Mouse (Mus musculus) limb, embryonic 12.5 days (tissue): ENCODE results near the gene Pex1. TPM values are rescaled to one million over a fixed set of nuclear protein-coding genes. Genes with fewer than 3 reads are reported as not detected.
A peak's percentile ranks its signal among the peaks of the same experiment; 100 is the strongest.

Experiments
- ATAC-seq: fragments of 200-750 bp; cut with Nextera tagmentation; 2 replicates; pipeline ENCODE4 v1.8.0; 2017; ENCODE audit warnings: low read depth, moderate TSS enrichment; ENCODE audit not compliant: insufficient number of reproducible peaks, insufficient read depth, low FRiP score, low TSS enrichment
- H3K27ac ChIP-seq: fragments of 300-500 bp; sonication (generic); 2 replicates; pipeline ENCODE4 v1.5.1; 2016; ENCODE audit warnings: mild to moderate bottlenecking, moderate library complexity
- H3K27me3 ChIP-seq: fragments of 300-500 bp; sonication (generic); 2 replicates; pipeline ENCODE4 v1.6.1; 2016; ENCODE audit warnings: mild to moderate bottlenecking, moderate library complexity
- H3K36me3 ChIP-seq: fragments of 300-500 bp; sonication (generic); 2 replicates; pipeline ENCODE4 v1.6.1; 2016; ENCODE audit warnings: mild to moderate bottlenecking, moderate library complexity
- H3K4me1 ChIP-seq: fragments of 300-500 bp; sonication (generic); replicated peaks from 2 replicates; pipeline ENCODE4 v1.6.1; 2016
- H3K4me2 ChIP-seq: fragments of 300-500 bp; sonication (generic); 2 replicates; pipeline ENCODE4 v1.6.1; 2016; ENCODE audit warnings: mild to moderate bottlenecking, moderate library complexity
- H3K4me3 ChIP-seq: fragments of 300-500 bp; sonication (generic); replicated peaks from 2 replicates; pipeline ENCODE4 v1.5.1; 2016; ENCODE audit warnings: mild to moderate bottlenecking
- H3K9ac ChIP-seq: fragments of 300-500 bp; sonication (generic); replicated peaks from 2 replicates; pipeline ENCODE4 v1.6.1; 2016; ENCODE audit warnings: mild to moderate bottlenecking, moderate library complexity
- H3K9me3 ChIP-seq: fragments of 300-500 bp; sonication (generic); 2 replicates; pipeline ENCODE4 v1.6.1; 2016; ENCODE audit warnings: mild to moderate bottlenecking, moderate library complexity
- WGBS: fragments of 180-500 bp; shearing (Covaris S2); methylation state at CpG from one replicate; pipeline ENCODE4 v1.1.7; 2016; 5-methylcytosine and 5-hydroxymethylcytosine counted together
- polyA plus RNA-seq: library from polyadenylated mRNA; unstranded; fragments of >200 nt; fragmentation: Nextera tagmentation; extraction: Ambion mirVana; gene quantifications from 2 replicates; pipeline ENCODE4 v1.2.1, GENCODE M21; 2016

Gene Pex1
- polyA plus RNA-seq: 17.7 and 23.2 TPM in 2 replicates

GRCm38 (mm10) chr5:3595693-3596398, at the start of gene Pex1:
Gene Pex1 (plus strand): TSS chr5:3596066.
- under 1% methylated on average over 50 of the region's 50 CpGs for WGBS
- H3K27ac ChIP-seq: peak within 1 kb of the TSS; percentile 64; the same call in 1 of the 2 replicates
- H3K9me3 ChIP-seq: no peaks in the 10 kb centered on the region
- H3K27me3 ChIP-seq: no peaks in the 10 kb centered on the region
- H3K4me1 ChIP-seq: peaks cover 15% of the 10 kb centered on the region
- H3K36me3 ChIP-seq: peaks cover 22% of the 10 kb centered on the region
- peak; percentile 98 for ATAC-seq
- peak within 1 kb of the TSS; percentile 65 for H3K9ac ChIP-seq
- H3K4me2 ChIP-seq: peak within 1 kb of the TSS; percentile 81
- peak within 1 kb of the TSS; percentile 78 for H3K4me3 ChIP-seq

GRCm38 (mm10) chr5:3546226-3546625, 49.6 kb upstream of the Pex1 start:
- H3K36me3 ChIP-seq: peaks cover 12% of the 10 kb centered on the region
- no peaks in the 10 kb centered on the region for H3K9me3 ChIP-seq
- no peak overlapping the region for H3K9ac ChIP-seq
- H3K4me3 ChIP-seq: no peak overlapping the region
- peaks cover 11% of the 10 kb centered on the region for H3K4me1 ChIP-seq
- 93% methylated on average over 1 of the region's 1 CpGs for WGBS
- ATAC-seq: no peak
- no peaks in the 10 kb centered on the region for H3K27me3 ChIP-seq
- H3K4me2 ChIP-seq: no peak overlapping the region
- H3K27ac ChIP-seq: no peak overlapping the region

- Histone ChIP-seq H3K27me3 (no peaks in the 10 kb centered on the region), H3K4me2 (no peak overlapping the region), H3K4me3 (no peak overlapping the region), H3K4me1 (no peaks in the 10 kb centered on the region), H3K27ac (no peak overlapping the region), H3K9ac (no peak overlapping the region), H3K36me3 (peaks cover 26% of the 10 kb centered on the region), H3K9me3 (no peaks in the 10 kb centered on the region)
- WGBS: 85% methylated on average over 1 of the region's 1 CpGs
- ATAC-seq: no peak
Measured at GRCm38 (mm10) chr5:3551481-3551880, 44.4 kb upstream of the Pex1 start.

GRCm38 (mm10) chr5:3554198-3554597, 41.7 kb upstream of the Pex1 start:
- no peaks in the 10 kb centered on the region for H3K27me3 ChIP-seq
- no peak overlapping the region for H3K27ac ChIP-seq
- ATAC-seq: no peak
- no peaks in the 10 kb centered on the region for H3K9me3 ChIP-seq
- H3K4me1 ChIP-seq: no peaks in the 10 kb centered on the region
- no peak overlapping the region for H3K4me3 ChIP-seq
- H3K9ac ChIP-seq: no peak overlapping the region
- 87% methylated on average over 2 of the region's 2 CpGs for WGBS
- H3K36me3 ChIP-seq: peaks cover 41% of the 10 kb centered on the region
- H3K4me2 ChIP-seq: no peak overlapping the region

- no peaks in the 10 kb centered on the region for H3K4me1 ChIP-seq
- H3K9ac ChIP-seq: no peak within 1 kb of the TSS
- H3K27ac ChIP-seq: no peak within 1 kb of the TSS
- H3K36me3 ChIP-seq: peaks cover 99% of the 10 kb centered on the region
- 90% methylated on average over 4 of the region's 4 CpGs for WGBS
- H3K4me2 ChIP-seq: no peak within 1 kb of the TSS
- peaks cover 7% of the 10 kb centered on the region for H3K9me3 ChIP-seq
- H3K27me3 ChIP-seq: no peaks in the 10 kb centered on the region
- H3K4me3 ChIP-seq: no peak within 1 kb of the TSS
- ATAC-seq: no peak
Measured at GRCm38 (mm10) chr5:3571266-3571665, 24.6 kb upstream of the Pex1 start, which contains the start of gene 1700109H08Rik. Gene 1700109H08Rik (plus strand): TSS chr5:3571566.

DNA sequence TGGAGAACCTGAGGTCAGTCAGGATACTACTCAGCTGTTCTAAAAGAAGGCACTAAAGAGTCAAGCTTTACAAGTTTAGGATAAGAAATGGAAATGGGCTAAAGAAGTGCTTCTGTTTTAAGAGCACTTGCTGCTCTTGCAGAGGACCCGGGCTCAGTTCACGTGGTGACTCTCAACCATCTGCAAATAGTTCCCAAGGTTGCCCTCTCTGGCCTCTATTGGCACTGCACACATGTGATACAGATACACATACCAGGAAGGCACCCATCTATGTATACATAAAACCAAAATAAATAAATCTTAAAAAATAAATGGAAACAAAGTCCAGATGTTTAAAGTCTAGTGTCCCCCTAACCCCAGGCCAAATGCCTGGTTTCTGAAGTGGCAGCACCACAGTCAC, 21.0 kb upstream of the Pex1 start:
- peaks cover 7% of the 10 kb centered on the region for H3K9me3 ChIP-seq
- H3K4me3 ChIP-seq: no peak overlapping the region
- no peak overlapping the region for H3K9ac ChIP-seq
- H3K4me2 ChIP-seq: no peak overlapping the region
- WGBS: 100% methylated on average over 2 of the region's 2 CpGs
- ATAC-seq: no peak
- peaks cover 100% of the 10 kb centered on the region for H3K36me3 ChIP-seq
- no peaks in the 10 kb centered on the region for H3K4me1 ChIP-seq
- no peak overlapping the region for H3K27ac ChIP-seq
- no peaks in the 10 kb centered on the region for H3K27me3 ChIP-seq

DNA sequence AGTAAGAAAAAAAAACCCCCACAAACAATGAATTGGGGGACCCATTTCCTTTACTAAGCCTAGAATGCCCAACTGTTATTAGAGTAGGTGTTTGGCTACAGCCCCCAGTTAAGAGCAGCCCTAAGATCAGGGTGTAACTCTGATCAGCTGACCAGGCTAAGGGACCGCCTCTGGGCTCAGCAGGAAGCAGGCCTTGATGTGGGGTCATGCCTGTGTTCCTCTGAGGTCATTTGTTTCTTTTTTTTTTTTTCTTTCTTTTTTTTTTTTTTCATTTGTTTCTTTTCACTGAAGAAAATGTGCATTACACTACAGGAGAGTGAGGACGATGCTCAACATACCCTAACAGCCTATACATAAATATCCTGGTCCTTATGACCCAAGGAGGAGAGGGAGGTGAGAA, 17.9 kb upstream of the Pex1 start:
- no peak for ATAC-seq
- no peak overlapping the region for H3K27ac ChIP-seq
- peaks cover 7% of the 10 kb centered on the region for H3K9me3 ChIP-seq
- WGBS: 92% methylated on average over 2 of the region's 2 CpGs
- H3K36me3 ChIP-seq: peaks cover 94% of the 10 kb centered on the region
- no peak overlapping the region for H3K9ac ChIP-seq
- H3K4me1 ChIP-seq: no peaks in the 10 kb centered on the region
- H3K4me3 ChIP-seq: no peak overlapping the region
- no peak overlapping the region for H3K4me2 ChIP-seq
- H3K27me3 ChIP-seq: no peaks in the 10 kb centered on the region

- ATAC-seq: no peak
- Histone ChIP-seq H3K4me3 (no peak overlapping the region), H3K27ac (no peak overlapping the region), H3K9me3 (peaks cover 7% of the 10 kb centered on the region), H3K36me3 (peaks cover 93% of the 10 kb centered on the region), H3K4me1 (no peaks in the 10 kb centered on the region), H3K27me3 (no peaks in the 10 kb centered on the region), H3K4me2 (no peak overlapping the region), H3K9ac (no peak overlapping the region)
- WGBS: 93% methylated on average over 7 of the region's 7 CpGs
Measured at GRCm38 (mm10) chr5:3579066-3579465, 16.8 kb upstream of the Pex1 start.

GRCm38 (mm10) chr5:3596399-3596766, 517 bp downstream of the Pex1 start, which contains the start of gene Rbm48:
Gene Rbm48 (minus strand): TSS chr5:3596585.
- Histone ChIP-seq H3K27me3 (no peaks in the 10 kb centered on the region), H3K4me1 (peaks cover 15% of the 10 kb centered on the region), H3K27ac (peak within 1 kb of the TSS; percentile 64; the same call in 1 of the 2 replicates), H3K4me2 (peak within 1 kb of the TSS; percentile 81), H3K4me3 (peak within 1 kb of the TSS; percentile 78), H3K36me3 (peaks cover 16% of the 10 kb centered on the region), H3K9me3 (no peaks in the 10 kb centered on the region), H3K9ac (peak within 1 kb of the TSS; percentile 65)
- peak; percentile 85 for ATAC-seq
- under 1% methylated on average over 31 of the region's 31 CpGs for WGBS

DNA sequence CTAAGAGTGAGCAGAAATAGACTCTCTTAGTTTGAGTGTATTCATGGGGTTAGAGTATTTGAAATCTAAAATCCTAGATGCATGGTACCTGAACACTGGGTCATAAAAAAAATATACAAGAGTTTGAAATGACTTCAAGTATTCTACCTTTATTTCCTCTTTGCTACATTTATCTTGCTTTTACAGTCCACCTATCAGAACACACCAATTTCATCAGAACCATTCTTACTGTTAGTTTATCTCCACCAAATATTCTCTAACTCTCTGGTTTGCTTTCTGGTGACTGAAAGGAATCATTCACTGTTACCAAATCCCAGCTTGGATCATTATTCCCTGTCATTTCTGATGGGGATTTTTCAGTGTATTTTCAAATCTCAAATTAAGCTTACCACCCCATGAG, 1.3 kb downstream of the Pex1 start:
- H3K4me3 ChIP-seq: peak overlapping the region; percentile 78; the same call in 1 of the 2 replicates
- peaks cover 8% of the 10 kb centered on the region; the same call in 1 of the 2 replicates for H3K36me3 ChIP-seq
- H3K27me3 ChIP-seq: no peaks in the 10 kb centered on the region
- peaks cover 15% of the 10 kb centered on the region for H3K4me1 ChIP-seq
- no peaks in the 10 kb centered on the region for H3K9me3 ChIP-seq
- no peak overlapping the region; the same call in 1 of the 2 replicates for H3K9ac ChIP-seq
- H3K27ac ChIP-seq: no peak overlapping the region
- peak overlapping the region; percentile 73 for H3K4me2 ChIP-seq
- no peak for ATAC-seq

- H3K27me3 ChIP-seq: no peaks in the 10 kb centered on the region
- no peaks in the 10 kb centered on the region for H3K36me3 ChIP-seq
- no peak overlapping the region for H3K9ac ChIP-seq
- H3K4me3 ChIP-seq: no peak overlapping the region
- WGBS: 83% methylated on average over 5 of the region's 5 CpGs
- H3K9me3 ChIP-seq: no peaks in the 10 kb centered on the region
- peaks cover 15% of the 10 kb centered on the region for H3K4me1 ChIP-seq
- no peak overlapping the region for H3K27ac ChIP-seq
- H3K4me2 ChIP-seq: no peak overlapping the region
- ATAC-seq: no peak
Measured at GRCm38 (mm10) chr5:3598766-3599165, 2.9 kb downstream of the Pex1 start.

- no peaks in the 10 kb centered on the region for H3K27me3 ChIP-seq
- WGBS: 75% methylated on average over 1 of the region's 1 CpGs
- no peak overlapping the region for H3K4me2 ChIP-seq
- H3K36me3 ChIP-seq: peaks cover 11% of the 10 kb centered on the region
- ATAC-seq: no peak
- no peaks in the 10 kb centered on the region for H3K9me3 ChIP-seq
- peaks cover 8% of the 10 kb centered on the region for H3K4me1 ChIP-seq
- H3K27ac ChIP-seq: no peak overlapping the region
- no peak overlapping the region for H3K4me3 ChIP-seq
- no peak overlapping the region for H3K9ac ChIP-seq
Measured at GRCm38 (mm10) chr5:3600298-3600697, 4.4 kb downstream of the Pex1 start.
